16 mouse cellular contexts compared by ENCODE assay signal in genomic region chr17:31088711-31089110, GRCm38 (mm10). TPM values are rescaled to one million over a fixed set of nuclear protein-coding genes. Genes with fewer than 3 reads are reported as not detected.
A peak's percentile ranks its signal among the peaks of the same experiment; 100 is the strongest.
DNase-seq lines count a peak whose midpoint lies in the region; ATAC-seq and TF ChIP-seq lines count a peak whose summit lies in the region.
"Had no signal": no experiment of that assay in that cellular context is flagged by ENCODE, and none has a peak within 500 bp of the region (broad histone marks: within the 10 kb centered on the region; RNA-seq: fewer than 3 reads in every experiment).

No protein-coding gene starts in this region.

- TF ChIP-seq EP300 in stomach, postnatal 0 days (optimal IDR thresholded peaks at IDR 0.05), result no peak

- TF ChIP-seq CTCF in lung, adult 2 months (IDR thresholded peaks at IDR 0.05; ENCODE audit: insufficient read depth, low read length), result 0 out of 2 replicates have a peak, but pooled peaks have one; percentile 4
- TF ChIP-seq CTCF in stomach, postnatal 0 days (IDR thresholded peaks at IDR 0.05; ENCODE audit: low read depth), result peak; percentile 35

- peaks cover 6% of the 10 kb centered on the region for H3K36me3 ChIP-seq in heart, embryonic 10.5 days
- peaks cover 8% of the 10 kb centered on the region; the same call in 1 of the 2 replicates for H3K36me3 ChIP-seq in midbrain, embryonic 13.5 days
- H3K36me3 ChIP-seq in midbrain, embryonic 16.5 days (ENCODE audit: control insufficient read depth, insufficient read depth, low read length), result peaks cover 5% of the 10 kb centered on the region
- no peaks in the 10 kb centered on the region for H3K36me3 ChIP-seq in stomach, postnatal 0 days (ENCODE audit: control insufficient read depth, insufficient read depth, low read length)

- no peaks in the 10 kb centered on the region for H3K27me3 ChIP-seq in heart, embryonic 10.5 days (ENCODE audit: insufficient read depth, poor library complexity, severe bottlenecking)
- H3K27me3 ChIP-seq in midbrain, embryonic 13.5 days, result no peaks in the 10 kb centered on the region
- no peaks in the 10 kb centered on the region for H3K27me3 ChIP-seq in midbrain, embryonic 16.5 days (ENCODE audit: control insufficient read depth, insufficient read depth, low read depth, low read length)
- H3K27me3 ChIP-seq in stomach, postnatal 0 days (ENCODE audit: control insufficient read depth, insufficient read depth, low read length), result no peaks in the 10 kb centered on the region

- peaks cover 3% of the 10 kb centered on the region; the same call in 1 of the 2 replicates for H3K9me3 ChIP-seq in heart, embryonic 10.5 days
- no peaks in the 10 kb centered on the region; the same call in 1 of the 2 replicates for H3K9me3 ChIP-seq in midbrain, embryonic 13.5 days
- no peaks in the 10 kb centered on the region for H3K9me3 ChIP-seq in midbrain, embryonic 16.5 days (replicated peaks; ENCODE audit: control insufficient read depth, low read length, poor library complexity, severe bottlenecking)
- no peaks in the 10 kb centered on the region for H3K9me3 ChIP-seq in stomach, postnatal 0 days (ENCODE audit: control insufficient read depth, low read length)

- intact Hi-C loops in heart, postnatal 36 days (cut with DNase I), result loop anchor here (5.0 kb wide), 1 partner anchor 56 kb away; no protein-coding TSS in a partner anchor

- DNase-seq in heart, embryonic 10.5 days (ENCODE audit: low spot score), result no peak
- DNase-seq in heart, postnatal 36 days, result no peak
- DNase-seq in lung, adult 2 months, result no peak
- no peak for DNase-seq in stomach, postnatal 0 days (ENCODE audit: low spot score)
- DNase-seq in spleen, postnatal 4 days (ENCODE audit: low spot score in 2 of 2), result no peak
- DNase-seq in cerebellum, adult 9-10 months, result no peak
- DNase-seq: adrenal gland, adult 2 months; embryo, embryonic 11 days; forebrain, postnatal 0 days; kidney, adult 11 months; left cerebral cortex, postnatal 4 days; thymus, adult 18-20 months had no signal

- no peak overlapping the region for H3K4me2 ChIP-seq in midbrain, embryonic 13.5 days (replicated peaks)
- no peak overlapping the region for H3K4me2 ChIP-seq in midbrain, embryonic 16.5 days (ENCODE audit: low read length)
- no peak overlapping the region for H3K4me2 ChIP-seq in stomach, postnatal 0 days (replicated peaks; ENCODE audit: low read depth)

- 0 out of 2 replicates have a peak overlapping the region, but pooled peaks have one; percentile 5 for H3K9ac ChIP-seq in midbrain, embryonic 13.5 days (replicated peaks)
- no peak overlapping the region for H3K9ac ChIP-seq in midbrain, embryonic 16.5 days (ENCODE audit: low read depth, low read length)
- H3K9ac ChIP-seq in stomach, postnatal 0 days (ENCODE audit: low read length), result no peak overlapping the region
- H3K9ac ChIP-seq: forebrain, postnatal 0 days had no signal

- TF ChIP-seq POLR2A in lung, adult 2 months (IDR thresholded peaks at IDR 0.05; ENCODE audit: borderline replicate concordance, extremely low read depth, low read depth, low read length), result no peak

- no peak overlapping the region for H3K4me3 ChIP-seq in heart, embryonic 10.5 days
- no peak overlapping the region for H3K4me3 ChIP-seq in midbrain, embryonic 13.5 days (replicated peaks)
- H3K4me3 ChIP-seq in midbrain, embryonic 16.5 days (ENCODE audit: low read depth, low read length), result no peak overlapping the region
- no peak overlapping the region for H3K4me3 ChIP-seq in lung, adult 2 months (replicated peaks; ENCODE audit: extremely low read depth, low read depth, low read length)
- H3K4me3 ChIP-seq in stomach, postnatal 0 days (ENCODE audit: low read depth, low read length), result no peak overlapping the region

- peak overlapping the region; percentile 69; the same call in 1 of the 2 replicates for H3K27ac ChIP-seq in heart, embryonic 10.5 days
- H3K27ac ChIP-seq in midbrain, embryonic 13.5 days, result no peak overlapping the region
- no peak overlapping the region for H3K27ac ChIP-seq in midbrain, embryonic 16.5 days (ENCODE audit: low read length)
- no peak overlapping the region for H3K27ac ChIP-seq in stomach, postnatal 0 days (replicated peaks)

- ATAC-seq in midbrain, embryonic 13.5 days, result no peak
- ATAC-seq in midbrain, embryonic 16.5 days, result no peak
- ATAC-seq in stomach, postnatal 0 days (ENCODE audit: low FRiP score, low TSS enrichment), result no peak
- ATAC-seq: forebrain, postnatal 0 days had no signal

- WGBS in heart, embryonic 10.5 days, result 43% methylated on average over 5 of the region's 5 CpGs
- WGBS in midbrain, embryonic 13.5 days, result 64% methylated on average over 5 of the region's 5 CpGs
- 52% methylated on average over 5 of the region's 5 CpGs for WGBS in midbrain, embryonic 16.5 days
- WGBS in lung, adult 2 months, result 41% methylated on average over 5 of the region's 5 CpGs
- 51% methylated on average over 5 of the region's 5 CpGs for WGBS in stomach, postnatal 0 days

- H3K4me1 ChIP-seq in heart, embryonic 10.5 days, result peaks cover 48% of the 10 kb centered on the region
- H3K4me1 ChIP-seq in midbrain, embryonic 13.5 days (replicated peaks), result peaks cover 45% of the 10 kb centered on the region
- H3K4me1 ChIP-seq in midbrain, embryonic 16.5 days (ENCODE audit: control insufficient read depth, insufficient read depth, low read length), result peaks cover 32% of the 10 kb centered on the region
- peaks cover 6% of the 10 kb centered on the region; the same call in 1 of the 2 replicates for H3K4me1 ChIP-seq in lung, adult 2 months (ENCODE audit: control insufficient read depth, insufficient read depth, low read length)
- H3K4me1 ChIP-seq in stomach, postnatal 0 days (replicated peaks; ENCODE audit: control insufficient read depth, insufficient read depth), result 0 out of 2 replicates have a peak, but pooled peaks cover 7% of the 10 kb centered on the region

RNA-seq across cellular contexts. Expression of gene Abcg1, which starts 31.2 kb away (rescaled TPM):
- polyA plus RNA-seq in heart, embryonic 10.5 days (2016; fragmentation: Nextera tagmentation; extraction: Ambion mirVana), result 4.9 and 6.0 TPM in 2 replicates
- 1 to 10 TPM; 5.1 to 8.5 TPM for total RNA-seq in heart, postnatal 36 days (2021)
- polyA plus RNA-seq in midbrain, embryonic 13.5 days (2015; fragmentation: Nextera tagmentation; extraction: Ambion mirVana), result 21.8 and 24.4 TPM in 2 replicates
- polyA plus RNA-seq in midbrain, embryonic 16.5 days (2015; fragmentation: Nextera tagmentation; extraction: Ambion mirVana), result 23.7 and 24.3 TPM in 2 replicates
- 53.2 and 57.4 TPM in 2 replicates for polyA plus RNA-seq in lung, adult 2 months (2012; rRNA removed)
- 11.1 and 13.2 TPM in 2 replicates for polyA plus RNA-seq in stomach, postnatal 0 days (2015; fragmentation: Nextera tagmentation; extraction: Ambion mirVana)

RNA-seq across cellular contexts. Expression of gene Tff3, which starts 40.7 kb away (rescaled TPM):
- polyA plus RNA-seq in heart, embryonic 10.5 days (2016; fragmentation: Nextera tagmentation; extraction: Ambion mirVana), result 0.50 TPM in 1 of 2 replicates, not detected in the other
- total RNA-seq in heart, postnatal 36 days (2021), result not detected
- 0.97 and 2.0 TPM in 2 replicates for polyA plus RNA-seq in midbrain, embryonic 13.5 days (2015; fragmentation: Nextera tagmentation; extraction: Ambion mirVana)
- polyA plus RNA-seq in midbrain, embryonic 16.5 days (2015; fragmentation: Nextera tagmentation; extraction: Ambion mirVana), result 0.70 and 1.3 TPM in 2 replicates
- 20.4 TPM in 1 of 2 replicates, not detected in the other for polyA plus RNA-seq in lung, adult 2 months (2012; rRNA removed)
- polyA plus RNA-seq in stomach, postnatal 0 days (2015; fragmentation: Nextera tagmentation; extraction: Ambion mirVana), result 8.3 and 10.5 TPM in 2 replicates
- total RNA-seq: adrenal gland, adult 2 months; forebrain, postnatal 0 days; left cerebral cortex, postnatal 4 days had no signal
- polyA plus RNA-seq: heart, embryonic 14.5 days; spleen, adult 2 months had no signal

RNA-seq across cellular contexts. Expression of gene Tff2, which starts 55.4 kb away (rescaled TPM):
- not detected in 2 replicates for polyA plus RNA-seq in heart, embryonic 10.5 days (2016; fragmentation: Nextera tagmentation; extraction: Ambion mirVana)
- not detected for total RNA-seq in heart, postnatal 36 days (2021)
- not detected in 2 replicates for polyA plus RNA-seq in midbrain, embryonic 13.5 days (2015; fragmentation: Nextera tagmentation; extraction: Ambion mirVana)
- not detected in 2 replicates for polyA plus RNA-seq in midbrain, embryonic 16.5 days (2015; fragmentation: Nextera tagmentation; extraction: Ambion mirVana)
- polyA plus RNA-seq in lung, adult 2 months (2012; rRNA removed), result 4.5 and 25.4 TPM in 2 replicates
- polyA plus RNA-seq in stomach, postnatal 0 days (2015; fragmentation: Nextera tagmentation; extraction: Ambion mirVana), result 866 and 948 TPM in 2 replicates
- total RNA-seq: adrenal gland, adult 2 months; forebrain, postnatal 0 days; left cerebral cortex, postnatal 4 days had no signal
- polyA plus RNA-seq: adrenal gland, adult 2 months; forebrain, postnatal 0 days; heart, embryonic 14.5 days had no signal

Comparison
In these comparisons a context has a peak if more than half of its experiments do, and no peak if none do; other contexts are left out.
1. RNA of gene Tff2, which starts 55.4 kb away (polyA plus RNA-seq): 866 to 948 TPM in stomach, postnatal 0 days; 4.5 to 25.4 TPM in lung, adult 2 months, not detected in midbrain, embryonic 13.5 days, not detected in heart, embryonic 10.5 days and not detected in midbrain, embryonic 16.5 days; every median in the first group is over 10 times any median in the second.